Mouse (Mus musculus) erythroblast, embryonic 14.5 days (primary cell): ENCODE results near the gene Bach2.

Experiments used
- GATA1 ChIP-seq: IDR thresholded peaks from 2 replicates; pipeline ENCODE4 v1.6.1; 2012; ENCODE audit warnings: low read length, inconsistent platforms, mixed read lengths
- TAL1 ChIP-seq: IDR thresholded peaks from 3 replicates; pipeline ENCODE4 v1.6.1; 2012; ENCODE audit warnings: low read length, inconsistent platforms, mixed read lengths

DNA sequence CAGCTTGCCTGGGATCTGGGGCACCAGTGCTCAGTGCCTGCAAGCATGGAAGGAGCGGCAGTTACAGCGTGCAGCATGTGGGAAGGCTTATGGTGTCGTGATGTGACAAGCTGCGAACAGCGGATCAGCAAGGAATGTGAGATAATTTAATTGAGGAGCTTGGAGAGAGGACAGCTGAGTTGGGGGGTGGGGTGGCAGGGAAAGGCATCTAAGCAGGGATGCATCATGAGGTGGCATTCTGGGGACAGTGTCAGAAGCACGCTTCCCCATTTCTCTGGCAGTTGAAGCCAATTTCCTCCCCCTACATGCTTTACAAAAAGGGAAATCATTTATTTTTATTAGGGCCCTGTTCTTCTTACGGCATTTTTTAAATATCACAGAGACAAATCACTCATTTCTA lies 134.5 kb downstream of the Bach2 start:
- TF ChIP-seq GATA1 (no peak), TAL1 (no peak)
